Mouse (Mus musculus): Measurements from ENCODE around the gene Pik3ap1. TPM values are rescaled to one million over a fixed set of nuclear protein-coding genes. Genes with fewer than 3 reads are reported as not detected.

Pik3ap1 gene
- polyA plus RNA-seq, 1 experiment, result not detected

GRCm38 (mm10) chr19:41246271-41246670 lies 138.6 kb downstream of the Pik3ap1 start:
- TF ChIP-seq MYOD1 (IDR thresholded peaks at IDR 0.05; ENCODE audit: control insufficient read depth in 1 of 3, insufficient read length in 2 of 3, low read depth in 2 of 3), result no peak
- TF ChIP-seq E2F4 (IDR thresholded peaks at IDR 0.05; ENCODE audit: insufficient read depth), result no peak
- TF ChIP-seq MAX (IDR thresholded peaks at IDR 0.05; ENCODE audit: low read depth), result no peak
- no peak for TF ChIP-seq POLR2A (IDR thresholded peaks at IDR 0.05; ENCODE audit: insufficient read length, low read depth)
- no peak for TF ChIP-seq CEBPB (IDR thresholded peaks at IDR 0.05; ENCODE audit: insufficient read depth, poor library complexity, severe bottlenecking)
- TF ChIP-seq SRF (IDR thresholded peaks at IDR 0.05; ENCODE audit: control insufficient read depth, insufficient read length, low read depth), result no peak
- no peak for TF ChIP-seq TCF12 (IDR thresholded peaks at IDR 0.05; ENCODE audit: insufficient read depth, poor library complexity, severe bottlenecking)
- TF ChIP-seq POLR2AphosphoS2 (IDR thresholded peaks at IDR 0.05; ENCODE audit: insufficient read length, low read depth), result no peak
- TF ChIP-seq MYOG (IDR thresholded peaks at IDR 0.05; ENCODE audit: control insufficient read depth in 1 of 3, insufficient read depth in 1 of 3, insufficient read length in 2 of 3, low read depth in 2 of 3), result no peak
- no peak for TF ChIP-seq USF1 (IDR thresholded peaks at IDR 0.05; ENCODE audit: low read depth)
- TF ChIP-seq REST (IDR thresholded peaks at IDR 0.05; ENCODE audit: insufficient read depth, insufficient read length), result no peak
- TF ChIP-seq TCF3 (IDR thresholded peaks at IDR 0.05; ENCODE audit: insufficient read length, low read depth), result no peak
- H3K36me3 ChIP-seq (ENCODE audit: control insufficient read depth, insufficient read depth), result peaks cover 42% of the 10 kb centered on the region
- H3K79me2 ChIP-seq (ENCODE audit: control insufficient read depth, insufficient read depth), result peaks cover 20% of the 10 kb centered on the region
- H3K27me3 ChIP-seq (ENCODE audit: control insufficient read depth, insufficient read depth, insufficient read length), result no peaks in the 10 kb centered on the region
- H3ac ChIP-seq (ENCODE audit: control insufficient read depth, insufficient read length), result no peak overlapping the region
- H3K4me2 ChIP-seq (ENCODE audit: low read depth), result no peak overlapping the region
- no peak overlapping the region for H3K4me3 ChIP-seq

DNA sequence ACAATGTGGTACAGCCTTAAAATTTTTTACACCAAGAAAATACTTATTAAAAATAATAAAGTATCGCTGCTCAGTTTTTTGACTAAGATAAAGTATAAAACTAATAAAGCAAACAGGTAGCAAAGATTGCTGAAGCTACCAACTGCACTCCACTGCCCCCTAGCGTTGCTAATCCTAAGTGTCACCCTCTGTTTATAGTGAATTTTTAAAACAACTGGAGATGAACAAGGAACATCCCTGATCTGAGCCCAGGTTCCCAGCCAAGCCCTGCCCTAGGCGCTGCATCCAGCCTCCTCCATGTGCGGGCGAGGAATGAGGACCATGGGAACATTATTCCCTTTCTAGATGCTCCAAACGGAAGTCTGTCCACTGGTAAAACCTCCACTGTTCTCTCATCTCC lies 140.3 kb downstream of the Pik3ap1 start:
- Histone ChIP-seq H3K27me3 (ENCODE audit: control insufficient read depth, insufficient read depth, insufficient read length) (no peaks in the 10 kb centered on the region), H3K79me2 (ENCODE audit: control insufficient read depth, insufficient read depth) (peaks cover 3% of the 10 kb centered on the region), H3ac (ENCODE audit: control insufficient read depth, insufficient read length) (no peak overlapping the region), H3K4me3 (no peak overlapping the region), H3K4me2 (ENCODE audit: low read depth) (no peak overlapping the region), H3K36me3 (ENCODE audit: control insufficient read depth, insufficient read depth) (peaks cover 51% of the 10 kb centered on the region)
- no peak for TF ChIP-seq TCF12 (IDR thresholded peaks at IDR 0.05; ENCODE audit: insufficient read depth, poor library complexity, severe bottlenecking)
- TF ChIP-seq MYOD1 (IDR thresholded peaks at IDR 0.05; ENCODE audit: control insufficient read depth in 1 of 3, insufficient read length in 2 of 3, low read depth in 2 of 3), result no peak
- no peak for TF ChIP-seq MYOG (IDR thresholded peaks at IDR 0.05; ENCODE audit: control insufficient read depth in 1 of 3, insufficient read depth in 1 of 3, insufficient read length in 2 of 3, low read depth in 2 of 3)
- TF ChIP-seq POLR2AphosphoS2 (IDR thresholded peaks at IDR 0.05; ENCODE audit: insufficient read length, low read depth), result no peak
- no peak for TF ChIP-seq SRF (IDR thresholded peaks at IDR 0.05; ENCODE audit: control insufficient read depth, insufficient read length, low read depth)
- no peak for TF ChIP-seq POLR2A (IDR thresholded peaks at IDR 0.05; ENCODE audit: insufficient read length, low read depth)
- no peak for TF ChIP-seq E2F4 (IDR thresholded peaks at IDR 0.05; ENCODE audit: insufficient read depth)
- no peak for TF ChIP-seq REST (IDR thresholded peaks at IDR 0.05; ENCODE audit: insufficient read depth, insufficient read length)
- TF ChIP-seq USF1 (IDR thresholded peaks at IDR 0.05; ENCODE audit: low read depth), result no peak
- no peak for TF ChIP-seq CEBPB (IDR thresholded peaks at IDR 0.05; ENCODE audit: insufficient read depth, poor library complexity, severe bottlenecking)
- TF ChIP-seq MAX (IDR thresholded peaks at IDR 0.05; ENCODE audit: low read depth), result no peak
- TF ChIP-seq TCF3 (IDR thresholded peaks at IDR 0.05; ENCODE audit: insufficient read length, low read depth), result no peak

- Histone ChIP-seq H3K79me2 (ENCODE audit: control insufficient read depth, insufficient read depth) (no peaks in the 10 kb centered on the region), H3K27me3 (ENCODE audit: control insufficient read depth, insufficient read depth, insufficient read length) (no peaks in the 10 kb centered on the region), H3K4me3 (no peak overlapping the region), H3K4me2 (ENCODE audit: low read depth) (no peak overlapping the region), H3ac (ENCODE audit: control insufficient read depth, insufficient read length) (no peak overlapping the region), H3K36me3 (ENCODE audit: control insufficient read depth, insufficient read depth) (peaks cover 60% of the 10 kb centered on the region)
- TF ChIP-seq E2F4 (IDR thresholded peaks at IDR 0.05; ENCODE audit: insufficient read depth), result no peak
These were observed 142.9 kb downstream of the Pik3ap1 start for GRCm38 (mm10) chr19:41241997-41242396.

- TF ChIP-seq CEBPB (IDR thresholded peaks at IDR 0.05; ENCODE audit: insufficient read depth, poor library complexity, severe bottlenecking) (no peak), POLR2AphosphoS2 (IDR thresholded peaks at IDR 0.05; ENCODE audit: insufficient read length, low read depth) (no peak), SRF (IDR thresholded peaks at IDR 0.05; ENCODE audit: control insufficient read depth, insufficient read length, low read depth) (no peak), TCF3 (IDR thresholded peaks at IDR 0.05; ENCODE audit: insufficient read length, low read depth) (no peak), REST (IDR thresholded peaks at IDR 0.05; ENCODE audit: insufficient read depth, insufficient read length) (no peak), MYOD1 (IDR thresholded peaks at IDR 0.05; ENCODE audit: control insufficient read depth in 1 of 3, insufficient read length in 2 of 3, low read depth in 2 of 3) (no peak), TCF12 (IDR thresholded peaks at IDR 0.05; ENCODE audit: insufficient read depth, poor library complexity, severe bottlenecking) (no peak)
- Histone ChIP-seq H3K36me3 (ENCODE audit: control insufficient read depth, insufficient read depth) (peaks cover 54% of the 10 kb centered on the region), H3K79me2 (ENCODE audit: control insufficient read depth, insufficient read depth) (peaks cover 7% of the 10 kb centered on the region), H3K4me3 (no peak overlapping the region), H3K27me3 (ENCODE audit: control insufficient read depth, insufficient read depth, insufficient read length) (no peaks in the 10 kb centered on the region), H3K4me2 (ENCODE audit: low read depth) (no peak overlapping the region), H3ac (ENCODE audit: control insufficient read depth, insufficient read length) (no peak overlapping the region)
These were observed 151.2 kb downstream of the Pik3ap1 start for GRCm38 (mm10) chr19:41233698-41234097.

Other genes starting within 250 kb of the Pik3ap1 start
- not detected for gene Tll2, start 178.3 kb downstream of the Pik3ap1 start, polyA plus RNA-seq (2012; fragmentation: generic; extraction: Trizol)
- gene Tm9sf3, start 121.1 kb downstream of the Pik3ap1 start, polyA plus RNA-seq (2012; fragmentation: generic; extraction: Trizol), result 45.5 TPM
- gene Lcor, start 97.5 kb upstream of the Pik3ap1 start, polyA plus RNA-seq (2012; fragmentation: generic; extraction: Trizol), result 1.1 TPM
- 1.4 TPM for gene Gm340, start 197.3 kb upstream of the Pik3ap1 start, polyA plus RNA-seq (2012; fragmentation: generic; extraction: Trizol)